Mouse (Mus musculus) spleen, adult 2 months (tissue): ENCODE measurements at regions not wholly inside any gene's neighbourhood (a gene's known extent, or its start where the extent isn't known, plus 50 kb on each side); places are given as distances from the start of the nearest gene placed in this dataset.

Experiments used
- CTCF ChIP-seq: fragments of 200-500 bp; IDR thresholded peaks from 2 replicates; pipeline ENCODE4 v1.5.1; 2011; ENCODE audit warnings: mild to moderate bottlenecking, inconsistent platforms; ENCODE audit not compliant: insufficient read depth, insufficient read length, insufficient replicate concordance; ENCODE audit errors: extremely low read depth
- POLR2A ChIP-seq: fragments of 200-500 bp; IDR thresholded peaks from 2 replicates; pipeline ENCODE4 v1.6.1; 2011; ENCODE audit warnings: low read depth, low read length, inconsistent platforms

DNA sequence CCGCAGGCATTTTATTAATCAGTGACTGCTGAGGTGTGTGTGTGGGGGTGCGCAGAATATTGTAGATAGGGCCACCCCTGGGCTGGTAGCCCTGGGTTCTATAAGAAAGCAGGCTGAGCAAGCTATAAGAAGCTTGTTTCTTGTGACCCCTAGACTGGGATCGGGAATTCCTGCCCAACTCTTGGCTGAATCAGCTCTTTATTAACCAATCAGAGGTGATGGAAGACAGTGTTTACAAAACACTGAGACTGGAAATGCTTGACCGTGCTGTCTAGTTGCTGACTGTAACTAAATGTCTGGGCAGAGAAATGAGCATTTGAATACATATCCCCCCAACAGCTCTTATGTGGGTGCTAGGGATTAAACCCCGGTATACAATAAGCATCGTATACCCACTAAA, 114.8 kb upstream of the Pitx1 start:
- TF ChIP-seq POLR2A (no peak), CTCF (no peak)
